Mouse (Mus musculus) ES-E14 (cell line): Measurements from ENCODE around the gene Tat. TPM values are rescaled to one million over a fixed set of nuclear protein-coding genes. Genes with fewer than 3 reads are reported as not detected.
A peak's percentile ranks its signal among the peaks of the same experiment; 100 is the strongest.

Source experiments
- DNase-seq: peaks from one replicate; pipeline ENCODE4 v3.0.0-alpha.2; 2013; ENCODE audit warnings: low read depth, low spot score
- H3K27ac ChIP-seq: 2 replicates; pipeline ENCODE4 v1.5.1; 2012; ENCODE audit warnings: low read depth, mild to moderate bottlenecking, low read length, moderate library complexity, mixed read lengths; ENCODE audit not compliant: poor library complexity, insufficient read depth, severe bottlenecking
- H3K36me3 ChIP-seq: 2 replicates; pipeline ENCODE4 v1.6.1; 2012; ENCODE audit warnings: mild to moderate bottlenecking, low read length, moderate library complexity, mixed read lengths; ENCODE audit not compliant: control insufficient read depth, poor library complexity, insufficient read depth, severe bottlenecking
- H3K4me1 ChIP-seq, 2 experiments: fragments of 150-350 bp in 1 of 2; sonication (generic) in 1 of 2; 2 replicates each; pipeline ENCODE4 v1.6.1; 2012; ENCODE audit warnings: low read length in 2 of 2, mild to moderate bottlenecking in 1 of 2, mixed read lengths in 1 of 2; ENCODE audit not compliant: control insufficient read depth in 2 of 2, insufficient read depth in 2 of 2, poor library complexity in 1 of 2
- H3K4me3 ChIP-seq, 2 experiments: fragments of 150-350 bp in 1 of 2; sonication (generic) in 1 of 2; 2 replicates each; pipeline ENCODE4 v1.5.1; 2012; ENCODE audit warnings: low read length in 2 of 2, low read depth in 1 of 2, mild to moderate bottlenecking in 1 of 2, mixed read lengths in 1 of 2; ENCODE audit not compliant: insufficient read depth in 1 of 2, poor library complexity in 1 of 2, severe bottlenecking in 1 of 2
- H3K9ac ChIP-seq: 2 replicates; pipeline ENCODE4 v1.6.1; 2012; ENCODE audit warnings: low read depth, mild to moderate bottlenecking, low read length, mixed read lengths; ENCODE audit not compliant: poor library complexity, insufficient read depth, severe bottlenecking
- H3K9me3 ChIP-seq: fragments of 150-350 bp; sonication (generic); 2 replicates; pipeline ENCODE4 v1.6.1; 2012; ENCODE audit warnings: low read depth, mild to moderate bottlenecking, low read length; ENCODE audit not compliant: control insufficient read depth, insufficient read depth
- CHD2 ChIP-seq: IDR thresholded peaks from 2 replicates; pipeline ENCODE4 v1.6.1; 2014; ENCODE audit warnings: mild to moderate bottlenecking, low read depth, low read length, inconsistent platforms
- HCFC1 ChIP-seq: IDR thresholded peaks from 2 replicates; pipeline ENCODE4 v1.6.1; 2012; ENCODE audit warnings: low read length, inconsistent platforms, borderline replicate concordance; ENCODE audit not compliant: insufficient read depth
- MAFK ChIP-seq: IDR thresholded peaks from 2 replicates; pipeline ENCODE4 v1.6.1; 2014; ENCODE audit warnings: mild to moderate bottlenecking, low read depth, low read length, inconsistent platforms; ENCODE audit not compliant: insufficient read depth
- ZC3H11A ChIP-seq: IDR thresholded peaks from 2 replicates; pipeline ENCODE4 v1.6.1; 2012; ENCODE audit warnings: low read depth, mild to moderate bottlenecking, inconsistent platforms, low read length, borderline replicate concordance
- ZNF384 ChIP-seq: IDR thresholded peaks from 2 replicates; pipeline ENCODE4 v1.6.1; 2012; ENCODE audit warnings: low read depth, low read length, inconsistent platforms
- in situ Hi-C, 2 experiments: fragments of 600-800 bp; cut with MboI; formaldehyde crosslinking; loops; one replicate each; pipeline ENCODE4 v1.15.1; 2025; ENCODE audit warnings: low sequenced_read_pairs in 2 of 2, inconsistent platforms in 1 of 2; ENCODE audit not compliant: unreplicated experiment in 2 of 2
- total RNA-seq: library from RNA; depleted of rRNA; stranded (reverse); fragments of 300-350 nt; gene quantifications from 2 replicates; pipeline ENCODE4 v1.2.3, GENCODE M21; 2012

Tat gene
- total RNA-seq, 1 experiment, result not detected

- H3K9me3 ChIP-seq, result no peaks in the 10 kb centered on the region
- no peak for DNase-seq
- no peaks in the 10 kb centered on the region for H3K36me3 ChIP-seq
- H3K27ac ChIP-seq, result no peak overlapping the region
- peaks cover 3 to 16% of the 10 kb centered on the region in 2 experiments; a peak in 2 of 4 replicates for H3K4me1 ChIP-seq
- no peak for TF ChIP-seq HCFC1
- TF ChIP-seq MAFK, result no peak
- in situ Hi-C loops, result no loop called here
- no peak overlapping the region for H3K9ac ChIP-seq
- peak overlapping the region in 1 of 2 experiments; percentile 43; a peak in 2 of 4 replicates for H3K4me3 ChIP-seq
These were observed 16.2 kb downstream of the Tat start for GRCm38 (mm10) chr8:110006312-110007023.

GRCm38 (mm10) chr8:110008228-110008994 is 18.2 kb downstream of the Tat start:
- H3K4me1 ChIP-seq, result peaks cover 3 to 16% of the 10 kb centered on the region in 2 experiments; a peak in 2 of 4 replicates
- H3K9ac ChIP-seq, result peak overlapping the region; percentile 50
- H3K27ac ChIP-seq, result 0 out of 2 replicates have a peak overlapping the region, but pooled peaks have one; percentile 18
- no peaks in the 10 kb centered on the region for H3K9me3 ChIP-seq
- H3K36me3 ChIP-seq, result no peaks in the 10 kb centered on the region
- no peak for DNase-seq
- in situ Hi-C loops, result no loop called here
- peak overlapping the region; percentile 5 to 51; a peak in 3 of 4 replicates for H3K4me3 ChIP-seq
- TF ChIP-seq ZC3H11A (no peak), ZNF384 (peak; percentile 93), MAFK (no peak)

GRCm38 (mm10) chr8:110008995-110009446 is 18.8 kb downstream of the Tat start:
- Histone ChIP-seq H3K9me3 (no peaks in the 10 kb centered on the region), H3K9ac (peak overlapping the region; percentile 50), H3K27ac (peak overlapping the region; percentile 18; the same call in 1 of the 2 replicates), H3K4me1 (peaks cover 3 to 16% of the 10 kb centered on the region in 2 experiments; a peak in 2 of 4 replicates), H3K36me3 (no peaks in the 10 kb centered on the region), H3K4me3 (peak overlapping the region; percentile 5 to 51; a peak in 3 of 4 replicates)
- in situ Hi-C loops, result no loop called here
- TF ChIP-seq MAFK (peak; percentile 96), HCFC1 (no peak), ZC3H11A (no peak), CHD2 (no peak), ZNF384 (no peak)
- no peak for DNase-seq

GRCm38 (mm10) chr8:110010868-110011267 is 20.6 kb downstream of the Tat start:
- in situ Hi-C loops, result no loop called here

More at GRCm38 (mm10) chr8:110010868-110011267, 20.6 kb downstream of the Tat start:
- H3K9me3 ChIP-seq, result no peaks in the 10 kb centered on the region
- H3K4me3 ChIP-seq, result no peak overlapping the region
- H3K27ac ChIP-seq, result no peak overlapping the region
- peaks cover 3 to 16% of the 10 kb centered on the region in 2 experiments; a peak in 2 of 4 replicates for H3K4me1 ChIP-seq
- TF ChIP-seq ZNF384, result no peak
- TF ChIP-seq CHD2, result no peak
- TF ChIP-seq ZC3H11A, result no peak; the same call in 1 of the 2 replicates
- no peak for TF ChIP-seq HCFC1
- no peak for TF ChIP-seq MAFK
- no peak overlapping the region for H3K9ac ChIP-seq
- peak; percentile 66 for DNase-seq
- H3K36me3 ChIP-seq, result no peaks in the 10 kb centered on the region
